Mouse (Mus musculus): ENCODE results near the gene Iqgap2.
A peak's percentile ranks its signal among the peaks of the same experiment; 100 is the strongest.

The Iqgap2 gene

GRCm38 (mm10) chr13:95778761-95779161 lies 113.0 kb downstream of the Iqgap2 start:
- DNase-seq (ENCODE audit: low spot score) = no peak

GRCm38 (mm10) chr13:95777651-95778391 lies 113.9 kb downstream of the Iqgap2 start:
- DNase-seq (ENCODE audit: low spot score) = no peak

- peak; percentile 44 for DNase-seq (ENCODE audit: low spot score)
Observed at GRCm38 (mm10) chr13:95777237-95777636, 114.5 kb downstream of the Iqgap2 start.

GRCm38 (mm10) chr13:95774966-95775696 lies 116.6 kb downstream of the Iqgap2 start:
- DNase-seq (ENCODE audit: low spot score) = no peak

- DNase-seq (ENCODE audit: low spot score) = no peak
Observed at GRCm38 (mm10) chr13:95765017-95765416, 126.7 kb downstream of the Iqgap2 start.

GRCm38 (mm10) chr13:95763876-95764517 lies 127.7 kb downstream of the Iqgap2 start:
- DNase-seq (ENCODE audit: low spot score) = no peak

- DNase-seq (ENCODE audit: low spot score) = no peak
Observed at GRCm38 (mm10) chr13:95759810-95760209, 131.9 kb downstream of the Iqgap2 start.

- DNase-seq (ENCODE audit: low spot score) = no peak
Observed at GRCm38 (mm10) chr13:95754285-95754684, 137.4 kb downstream of the Iqgap2 start.

GRCm38 (mm10) chr13:95752386-95752785 lies 139.3 kb downstream of the Iqgap2 start:
- DNase-seq (ENCODE audit: low spot score) = no peak

GRCm38 (mm10) chr13:95747541-95747940 lies 144.2 kb downstream of the Iqgap2 start:
- no peak for DNase-seq (ENCODE audit: low spot score)

GRCm38 (mm10) chr13:95747101-95747500 lies 144.6 kb downstream of the Iqgap2 start:
- no peak for DNase-seq (ENCODE audit: low spot score)

- peak; percentile 27 for DNase-seq (ENCODE audit: low spot score)
Observed at GRCm38 (mm10) chr13:95746509-95746908, 145.2 kb downstream of the Iqgap2 start.

- no peak for DNase-seq (ENCODE audit: low spot score)
Observed at GRCm38 (mm10) chr13:95745451-95745850, 146.3 kb downstream of the Iqgap2 start.

- DNase-seq (ENCODE audit: low spot score) = no peak
Observed at GRCm38 (mm10) chr13:95742881-95743466, 148.7 kb downstream of the Iqgap2 start.

GRCm38 (mm10) chr13:95741813-95742689 lies 149.7 kb downstream of the Iqgap2 start:
- no peak for DNase-seq (ENCODE audit: low spot score)

- DNase-seq (ENCODE audit: low spot score) = no peak
Observed at GRCm38 (mm10) chr13:95739651-95740050, 152.1 kb downstream of the Iqgap2 start.

GRCm38 (mm10) chr13:95730491-95730890 lies 161.2 kb downstream of the Iqgap2 start:
- no peak for DNase-seq (ENCODE audit: low spot score)

- peak; percentile 59 for DNase-seq (ENCODE audit: low spot score)
Observed at GRCm38 (mm10) chr13:95719320-95720232, 172.1 kb downstream of the Iqgap2 start.

GRCm38 (mm10) chr13:95715356-95715755 lies 176.4 kb downstream of the Iqgap2 start:
- no peak for DNase-seq (ENCODE audit: low spot score)

GRCm38 (mm10) chr13:95714271-95714975 lies 177.3 kb downstream of the Iqgap2 start:
- no peak for DNase-seq (ENCODE audit: low spot score)

Data from ovary, postnatal 14 days (tissue).